Mouse (Mus musculus) thymus, adult 18-20 months (tissue): Measurements from ENCODE around the gene Gm9195.

Experiments
- DNase-seq, 2 experiments: peaks; one replicate each; pipeline ENCODE4 v3.0.0; 2022; ENCODE audit warnings: mixed read lengths in 2 of 2

The Gm9195 gene

GRCm38 (mm10) chr14:72440929-72441328 is 50.7 kb downstream of the Gm9195 start:
- DNase-seq, result no peak

DNA sequence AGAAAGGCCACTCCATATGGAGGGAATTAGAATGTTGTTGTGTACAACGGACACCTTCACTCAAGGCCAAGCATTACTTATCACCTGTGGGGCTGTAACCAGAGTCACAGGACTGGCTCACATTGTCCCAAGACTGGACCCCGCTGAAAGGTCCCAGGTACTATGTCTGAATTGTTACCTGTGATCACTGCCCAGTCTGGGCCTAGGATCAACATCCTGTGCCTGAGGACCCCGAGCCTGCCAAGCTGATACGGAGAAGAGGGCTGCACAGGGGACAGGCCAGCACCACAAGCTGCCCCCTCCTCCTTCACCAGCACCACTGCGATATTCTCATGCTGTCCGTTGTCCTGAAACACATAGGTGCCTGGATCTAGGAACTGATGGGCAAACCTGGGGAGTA is 51.2 kb downstream of the Gm9195 start:
- no peak for DNase-seq

- no peak for DNase-seq
Measured at GRCm38 (mm10) chr14:72438976-72439375, 52.7 kb downstream of the Gm9195 start.

DNA sequence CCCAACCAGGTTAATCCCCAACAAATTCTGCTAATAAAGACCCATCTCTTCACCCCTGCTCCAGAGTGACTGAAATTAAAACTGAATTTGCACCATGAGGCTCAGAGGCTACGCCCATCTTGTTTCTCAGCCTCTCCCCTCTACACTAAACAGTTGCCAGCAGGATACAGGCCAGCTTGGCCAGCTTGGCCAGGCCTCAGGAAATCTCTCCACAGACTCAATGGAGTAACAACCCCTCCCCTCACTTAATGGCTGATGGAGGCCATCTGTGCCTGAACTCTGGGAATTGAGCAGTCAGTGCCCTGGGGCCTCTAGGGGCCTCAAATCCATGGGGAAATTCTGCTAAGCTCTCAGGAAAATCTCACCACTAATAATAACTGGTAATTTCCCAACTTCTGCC is 101.9 kb downstream of the Gm9195 start:
- no peak for DNase-seq

- no peak for DNase-seq
Measured at GRCm38 (mm10) chr14:72389288-72389687, 102.3 kb downstream of the Gm9195 start.

- no peak for DNase-seq
Measured at GRCm38 (mm10) chr14:72377224-72377623, 114.4 kb downstream of the Gm9195 start.
